Mouse (Mus musculus): Measurements from ENCODE around the gene Wwc1.

Gene Wwc1

GRCm38 (mm10) chr11:35980411-35980917 is at the start of gene Wwc1:
TSS of gene Wwc1 (minus strand) at chr11:35980527.
- no peak for DNase-seq (ENCODE audit: low read depth, low spot score)

- no peak for DNase-seq (ENCODE audit: low read depth, low spot score)
These were observed 39.7 kb upstream of the Wwc1 start for GRCm38 (mm10) chr11:36020009-36020408.

GRCm38 (mm10) chr11:36013179-36013578 is 32.9 kb upstream of the Wwc1 start:
- no peak for DNase-seq (ENCODE audit: low read depth, low spot score)

- no peak for DNase-seq (ENCODE audit: low read depth, low spot score)
These were observed 29.2 kb upstream of the Wwc1 start for GRCm38 (mm10) chr11:36009281-36010208.

GRCm38 (mm10) chr11:36002900-36003299 is 22.6 kb upstream of the Wwc1 start:
- no peak for DNase-seq (ENCODE audit: low read depth, low spot score)

GRCm38 (mm10) chr11:36001282-36001970 is 21.1 kb upstream of the Wwc1 start:
- peak; percentile 47 for DNase-seq (ENCODE audit: low read depth, low spot score)

- DNase-seq (ENCODE audit: low read depth, low spot score): no peak
These were observed 20.4 kb upstream of the Wwc1 start for GRCm38 (mm10) chr11:36000585-36001281.

- DNase-seq (ENCODE audit: low read depth, low spot score): no peak
These were observed 19.7 kb upstream of the Wwc1 start for GRCm38 (mm10) chr11:36000038-36000437.

GRCm38 (mm10) chr11:35998048-35998447 is 17.7 kb upstream of the Wwc1 start:
- no peak for DNase-seq (ENCODE audit: low read depth, low spot score)

- DNase-seq (ENCODE audit: low read depth, low spot score): no peak
These were observed 15.0 kb upstream of the Wwc1 start for GRCm38 (mm10) chr11:35995310-35995709.

GRCm38 (mm10) chr11:35991846-35992245 is 11.5 kb upstream of the Wwc1 start:
- no peak for DNase-seq (ENCODE audit: low read depth, low spot score)

- DNase-seq (ENCODE audit: low read depth, low spot score): no peak
These were observed 9.6 kb upstream of the Wwc1 start for GRCm38 (mm10) chr11:35989967-35990366.

GRCm38 (mm10) chr11:35985841-35986393 is 5.6 kb upstream of the Wwc1 start:
- DNase-seq (ENCODE audit: low read depth, low spot score): no peak

GRCm38 (mm10) chr11:35982734-35983133 is 2.4 kb upstream of the Wwc1 start:
- DNase-seq (ENCODE audit: low read depth, low spot score): no peak

GRCm38 (mm10) chr11:35979733-35980410 is 455 bp downstream of the Wwc1 start:
- DNase-seq (ENCODE audit: low read depth, low spot score): no peak

- no peak for DNase-seq (ENCODE audit: low read depth, low spot score)
These were observed 1.0 kb downstream of the Wwc1 start for GRCm38 (mm10) chr11:35979266-35979732.

- DNase-seq (ENCODE audit: low read depth, low spot score): no peak
These were observed 2.5 kb downstream of the Wwc1 start for GRCm38 (mm10) chr11:35977796-35978195.

GRCm38 (mm10) chr11:35977096-35977495 is 3.2 kb downstream of the Wwc1 start:
- no peak for DNase-seq (ENCODE audit: low read depth, low spot score)

- DNase-seq (ENCODE audit: low read depth, low spot score): no peak
These were observed 3.8 kb downstream of the Wwc1 start for GRCm38 (mm10) chr11:35976482-35976881.

- DNase-seq (ENCODE audit: low read depth, low spot score): no peak
These were observed 5.5 kb downstream of the Wwc1 start for GRCm38 (mm10) chr11:35974632-35975450.

All from c-Kit-negative CD71-positive TER-119-positive erythroid progenitor cells, embryonic 14.5 days (primary cell).